Mouse (Mus musculus): Measurements from ENCODE around the gene Irgq.

The Irgq gene

GRCm38 (mm10) chr7:24551985-24552759 is 21.7 kb downstream of the Irgq start:
- peak; percentile 41 for DNase-seq

GRCm38 (mm10) chr7:24555786-24556185 is 25.3 kb downstream of the Irgq start:
- no peak for DNase-seq

GRCm38 (mm10) chr7:24561450-24561849 is 31.0 kb downstream of the Irgq start:
- DNase-seq, result no peak

GRCm38 (mm10) chr7:24563191-24563836 is 32.8 kb downstream of the Irgq start:
- DNase-seq, result no peak

- DNase-seq, result no peak
Observed at GRCm38 (mm10) chr7:24563837-24564206, 33.3 kb downstream of the Irgq start.

- peak; percentile 85 for DNase-seq
Observed at GRCm38 (mm10) chr7:24564607-24565265, 34.2 kb downstream of the Irgq start.

GRCm38 (mm10) chr7:24565627-24566026 is 35.1 kb downstream of the Irgq start:
- no peak for DNase-seq

GRCm38 (mm10) chr7:24566206-24566605 is 35.7 kb downstream of the Irgq start:
- no peak for DNase-seq

GRCm38 (mm10) chr7:24568512-24568911 is 38.0 kb downstream of the Irgq start:
- no peak for DNase-seq

GRCm38 (mm10) chr7:24571071-24571470 is 40.6 kb downstream of the Irgq start:
- DNase-seq, result no peak

GRCm38 (mm10) chr7:24572455-24572854 is 42.0 kb downstream of the Irgq start:
- no peak for DNase-seq

- no peak for DNase-seq
Observed at GRCm38 (mm10) chr7:24574224-24574796, 43.8 kb downstream of the Irgq start.

GRCm38 (mm10) chr7:24577811-24578210 is 47.3 kb downstream of the Irgq start:
- DNase-seq, result no peak

- no peak for DNase-seq
Observed at GRCm38 (mm10) chr7:24584876-24585275, 54.4 kb downstream of the Irgq start.

GRCm38 (mm10) chr7:24585995-24586394 is 55.5 kb downstream of the Irgq start:
- no peak for DNase-seq

GRCm38 (mm10) chr7:24586828-24587227 is 56.3 kb downstream of the Irgq start:
- no peak for DNase-seq

- DNase-seq, result no peak
Observed at GRCm38 (mm10) chr7:24587330-24588105, 57.0 kb downstream of the Irgq start, which contains the start of the genes Ethe1 and Zfp575. Gene Ethe1 (plus strand): TSS chr7:24587543. Gene Zfp575 (minus strand): TSS chr7:24587641.
